Mouse (Mus musculus) G1E (cell line): ENCODE data around the gene 2010111I01Rik.

Source experiments
- CTCF ChIP-seq: IDR thresholded peaks from 2 replicates; pipeline ENCODE4 v1.5.1; 2012; ENCODE audit warnings: low read depth, low read length, inconsistent platforms, mixed read lengths
- GATA1 ChIP-seq: IDR thresholded peaks from 2 replicates; pipeline ENCODE4 v1.6.1; 2012; ENCODE audit warnings: borderline replicate concordance, low read length, inconsistent platforms, mixed read lengths
- POLR2AphosphoS5 ChIP-seq: IDR thresholded peaks from 2 replicates; pipeline ENCODE4 v1.6.1; 2012; ENCODE audit warnings: low read depth, low read length, inconsistent platforms; ENCODE audit not compliant: insufficient replicate concordance
- TAL1 ChIP-seq: conservative IDR thresholded peaks from 2 replicates; pipeline ENCODE4 v1.6.1; 2012; ENCODE audit warnings: low read depth, low read length, inconsistent platforms, mixed read lengths

- no peak for TF ChIP-seq CTCF
- TF ChIP-seq TAL1 = no peak
- TF ChIP-seq GATA1 = no peak
- TF ChIP-seq POLR2AphosphoS5 = no peak
Observed at GRCm38 (mm10) chr13:63087865-63088683, 123.4 kb downstream of the 2010111I01Rik start.
